Mouse (Mus musculus): ENCODE results near the gene Bcl2l11. TPM values are rescaled to one million over a fixed set of nuclear protein-coding genes. Genes with fewer than 3 reads are reported as not detected.
"Not testable (repeated sequence)": the region's sequence is repeated elsewhere in the genome, so short reads cannot be mapped to it uniquely, and the experiment has no call there.

Bcl2l11 gene
- total RNA-seq (2021): 1 to 10 TPM; 6.3 to 9.4 TPM

DNA sequence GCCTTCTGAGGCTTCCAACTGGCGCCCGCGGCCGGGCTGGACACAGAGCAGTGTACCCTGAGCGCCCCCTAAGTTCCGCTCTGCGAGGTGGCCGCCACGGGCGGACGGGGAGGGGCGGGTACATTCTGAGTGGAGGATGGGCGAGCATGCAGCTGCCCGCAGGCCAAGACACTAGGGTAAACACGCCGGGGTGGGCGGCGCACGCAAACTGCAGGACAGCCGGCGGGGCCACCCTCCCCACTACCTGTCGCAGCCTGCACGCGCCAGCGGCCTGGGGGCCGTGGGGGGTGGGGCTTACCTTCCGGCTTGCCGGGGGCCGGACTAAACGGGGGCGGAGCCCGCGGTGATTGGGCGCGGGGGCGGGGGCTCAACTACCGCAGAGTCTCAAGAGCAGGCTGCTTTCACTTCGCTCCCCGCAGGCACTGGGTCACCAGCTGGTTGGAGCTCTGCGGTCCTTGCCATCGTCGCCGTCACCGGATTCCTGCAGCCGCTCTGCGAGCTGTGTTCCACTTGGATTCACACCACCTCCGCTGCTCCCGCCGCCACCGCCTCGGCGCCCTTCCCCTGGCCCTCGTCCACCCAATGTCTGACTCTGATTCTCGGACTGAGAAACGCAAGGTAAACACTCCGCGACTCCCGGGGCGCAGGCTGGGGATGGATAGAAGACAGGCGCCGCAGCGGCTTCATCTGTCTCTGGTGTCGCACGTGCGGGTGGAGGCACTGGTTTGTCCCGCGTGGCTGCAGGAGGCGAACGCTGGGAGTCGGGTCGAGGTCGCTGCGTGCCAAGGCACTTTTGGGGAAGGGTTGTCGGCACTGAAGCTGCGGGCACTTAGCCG lies at the start of gene Bcl2l11:
TSS of gene Bcl2l11 (plus strand) at position 404 of the 836 bp plus-strand sequence.
- DNase-seq (ENCODE audit: low spot score in 2 of 2): peak; percentile 88 to 90
- intact Hi-C loops (cut with DNase I): no loop called here

DNA sequence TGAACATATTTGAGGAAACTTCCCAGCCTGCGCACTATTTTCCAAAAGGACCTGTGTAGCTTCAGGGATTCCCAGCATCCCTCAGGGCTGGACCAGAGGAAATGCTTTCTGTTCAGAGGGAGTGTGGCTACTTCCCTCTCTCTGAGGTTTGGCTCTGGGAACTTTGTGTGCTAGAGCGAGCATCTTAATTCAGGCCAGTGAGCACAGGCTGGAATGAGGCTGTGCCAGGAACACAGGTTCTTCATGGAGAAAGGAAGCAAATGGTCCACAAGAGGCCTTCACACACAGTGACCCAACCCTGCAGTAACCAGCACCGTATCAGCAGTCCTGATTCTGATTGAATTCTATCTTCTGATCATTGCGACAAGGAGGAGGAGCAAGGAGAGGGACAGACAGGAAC lies 48.9 kb upstream of the Bcl2l11 start:
- DNase-seq (ENCODE audit: low spot score in 2 of 2): no peak
- intact Hi-C loops (cut with DNase I): no loop called here

DNA sequence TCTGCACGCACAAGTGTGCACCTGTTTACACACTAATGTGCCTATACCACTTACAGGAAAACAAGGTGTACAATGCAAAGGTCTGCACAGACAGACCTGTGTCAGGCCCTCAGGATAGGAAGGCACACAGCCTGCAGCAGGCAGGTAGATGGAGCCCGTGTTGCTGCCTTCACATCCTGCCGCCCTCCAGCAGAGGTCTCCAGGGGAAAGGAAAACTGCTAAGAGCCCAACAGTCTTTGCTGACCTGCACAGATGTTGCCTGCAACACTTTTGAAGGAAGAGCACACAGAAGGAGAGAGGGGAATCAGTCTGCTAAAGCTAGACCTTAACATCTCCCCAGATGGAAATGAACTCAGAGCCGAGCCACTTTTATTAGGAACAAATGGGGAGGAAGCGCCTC lies 47.0 kb upstream of the Bcl2l11 start:
- DNase-seq (ENCODE audit: low spot score in 2 of 2): peak in 1 of 2 experiments; percentile 8
- intact Hi-C loops (cut with DNase I): no loop called here

DNA sequence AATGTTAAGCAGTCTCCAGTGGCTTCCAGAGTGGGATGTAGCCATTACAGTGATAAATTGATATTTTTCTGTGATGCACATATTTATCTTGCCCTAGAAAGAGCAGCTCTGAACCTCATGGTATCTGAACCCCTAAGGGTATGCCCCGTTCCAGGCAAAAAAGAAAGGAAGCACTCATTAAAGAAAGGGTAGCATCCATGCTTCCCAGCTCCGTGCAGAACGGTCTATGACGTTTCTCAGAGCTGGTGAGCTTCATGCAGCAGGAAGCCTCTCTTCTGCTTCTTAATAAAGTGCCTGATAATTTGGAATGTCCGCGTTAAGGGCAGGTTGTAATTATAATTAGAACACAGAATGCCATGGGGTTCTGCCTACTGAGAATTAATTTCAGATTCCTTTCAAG lies 46.5 kb upstream of the Bcl2l11 start:
- intact Hi-C loops (cut with DNase I): no loop called here
- no peak for DNase-seq (ENCODE audit: low spot score in 2 of 2)

DNA sequence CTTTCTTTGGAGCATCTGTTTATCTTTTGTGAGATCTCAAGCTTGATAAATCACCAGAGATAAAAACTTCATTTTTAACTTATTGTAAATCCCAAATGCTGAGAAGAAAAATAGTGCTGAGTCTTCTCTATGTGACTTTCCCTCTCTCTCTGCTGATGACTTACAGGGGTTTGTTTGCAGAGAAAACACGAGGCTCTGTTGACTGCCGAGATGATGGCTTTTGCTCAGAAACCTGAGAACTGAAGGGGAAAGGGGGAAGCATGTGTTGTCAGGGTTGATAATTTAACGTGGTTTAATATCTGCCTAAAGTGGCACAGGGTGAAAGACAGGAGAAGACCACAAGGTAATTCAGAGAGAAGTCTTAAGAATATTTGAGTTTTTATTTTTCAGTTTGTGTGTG lies 42.0 kb upstream of the Bcl2l11 start:
- intact Hi-C loops (cut with DNase I): no loop called here
- DNase-seq (ENCODE audit: low spot score in 2 of 2): no peak

DNA sequence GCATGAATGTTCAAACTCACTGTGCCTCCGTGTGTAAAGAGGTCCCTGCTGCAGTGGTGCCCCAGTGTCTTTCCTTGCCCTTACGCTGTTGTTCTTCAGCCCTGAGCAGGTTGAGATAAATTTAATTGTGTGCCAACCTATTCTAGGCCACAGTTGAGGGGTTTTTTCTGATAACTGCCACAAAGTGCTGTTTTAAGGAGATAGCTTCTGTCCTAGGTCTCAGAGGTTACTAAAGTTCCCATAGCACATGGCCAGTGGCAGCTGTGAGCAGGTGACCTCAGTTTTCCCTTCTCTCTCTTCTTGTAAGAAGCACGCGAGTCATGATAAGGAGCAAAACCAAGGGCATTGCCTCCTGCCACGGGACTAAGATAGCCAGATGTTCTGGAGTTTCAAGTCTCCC lies 41.2 kb upstream of the Bcl2l11 start:
- intact Hi-C loops (cut with DNase I): no loop called here
- DNase-seq (ENCODE audit: low spot score in 2 of 2): no peak

DNA sequence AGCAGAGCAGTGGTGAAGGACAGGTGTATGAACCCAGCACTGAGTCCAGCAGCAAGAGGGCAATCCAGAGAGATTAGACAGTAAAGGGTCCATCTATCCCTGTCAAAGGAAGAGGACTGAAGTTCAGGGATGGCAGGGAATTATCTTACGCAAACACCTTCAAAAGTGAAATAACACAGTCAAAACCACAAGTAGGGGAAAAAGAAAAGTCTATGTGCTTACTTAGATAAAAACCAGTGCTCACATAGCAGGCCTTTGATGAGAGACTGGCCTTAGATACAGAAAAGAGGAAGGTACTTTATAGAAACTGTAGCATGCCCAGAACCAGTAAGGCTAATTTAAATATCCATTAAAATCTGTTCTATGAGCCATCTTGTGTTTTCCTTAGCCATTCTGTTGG lies 40.4 kb upstream of the Bcl2l11 start:
- intact Hi-C loops (cut with DNase I): no loop called here
- DNase-seq (ENCODE audit: low spot score in 2 of 2): no peak

DNA sequence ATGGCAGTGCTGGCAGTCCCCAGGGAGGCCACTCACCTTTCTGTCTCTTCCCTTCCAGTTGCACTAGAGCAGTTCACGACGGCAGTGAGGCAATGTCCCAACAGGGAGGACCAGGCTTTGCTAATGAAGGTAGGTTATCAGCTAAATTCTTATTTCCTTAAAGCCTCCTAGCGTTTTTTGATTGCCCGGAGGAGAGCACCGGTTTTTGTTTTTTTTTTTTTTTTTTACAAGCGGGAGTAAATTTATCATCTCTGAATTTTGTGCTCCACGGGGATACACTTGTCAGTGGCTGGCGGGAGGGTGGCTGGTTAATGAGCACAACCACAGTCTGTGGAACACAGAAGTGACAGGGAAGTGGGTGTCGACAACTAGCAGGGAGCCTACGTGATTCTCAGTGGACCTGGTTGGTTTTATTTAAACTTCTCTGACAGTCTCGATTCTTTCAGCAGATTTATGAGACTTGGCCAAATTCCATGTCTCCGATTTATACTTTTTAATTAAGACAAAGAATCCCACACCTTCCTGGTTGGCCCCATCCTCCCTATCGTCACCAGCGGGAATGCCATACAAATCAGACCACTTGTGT lies 39.4 kb upstream of the Bcl2l11 start:
- peak; percentile 21 to 68 for DNase-seq (ENCODE audit: low spot score in 2 of 2)
- intact Hi-C loops (cut with DNase I): no loop called here

DNA sequence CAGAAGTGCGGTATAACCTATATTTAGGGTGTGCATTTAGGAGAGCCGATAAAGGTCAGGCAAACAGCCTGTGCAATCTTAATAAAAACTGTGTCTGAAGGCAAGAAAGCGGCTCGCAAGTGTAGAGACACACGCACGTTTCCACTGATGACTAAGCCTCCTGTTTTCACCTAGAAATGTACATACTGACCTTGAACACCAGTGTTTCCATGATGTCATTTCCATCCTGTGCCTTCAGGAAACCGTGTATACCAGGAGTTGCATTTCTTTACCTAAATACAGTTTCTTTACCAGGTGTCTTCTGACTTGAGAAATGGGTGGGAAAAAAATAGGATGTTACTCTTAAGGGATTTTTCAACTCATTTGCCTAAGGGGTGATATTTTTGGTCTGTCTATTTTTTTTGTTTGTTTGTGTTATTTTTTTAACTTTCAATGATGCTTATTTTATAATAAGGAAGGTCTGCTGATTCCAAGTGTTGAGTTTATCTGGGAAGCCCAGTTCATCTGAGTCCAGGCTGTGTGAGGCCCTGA lies 38.8 kb upstream of the Bcl2l11 start:
- intact Hi-C loops (cut with DNase I): no loop called here
- DNase-seq (ENCODE audit: low spot score in 2 of 2): no peak

DNA sequence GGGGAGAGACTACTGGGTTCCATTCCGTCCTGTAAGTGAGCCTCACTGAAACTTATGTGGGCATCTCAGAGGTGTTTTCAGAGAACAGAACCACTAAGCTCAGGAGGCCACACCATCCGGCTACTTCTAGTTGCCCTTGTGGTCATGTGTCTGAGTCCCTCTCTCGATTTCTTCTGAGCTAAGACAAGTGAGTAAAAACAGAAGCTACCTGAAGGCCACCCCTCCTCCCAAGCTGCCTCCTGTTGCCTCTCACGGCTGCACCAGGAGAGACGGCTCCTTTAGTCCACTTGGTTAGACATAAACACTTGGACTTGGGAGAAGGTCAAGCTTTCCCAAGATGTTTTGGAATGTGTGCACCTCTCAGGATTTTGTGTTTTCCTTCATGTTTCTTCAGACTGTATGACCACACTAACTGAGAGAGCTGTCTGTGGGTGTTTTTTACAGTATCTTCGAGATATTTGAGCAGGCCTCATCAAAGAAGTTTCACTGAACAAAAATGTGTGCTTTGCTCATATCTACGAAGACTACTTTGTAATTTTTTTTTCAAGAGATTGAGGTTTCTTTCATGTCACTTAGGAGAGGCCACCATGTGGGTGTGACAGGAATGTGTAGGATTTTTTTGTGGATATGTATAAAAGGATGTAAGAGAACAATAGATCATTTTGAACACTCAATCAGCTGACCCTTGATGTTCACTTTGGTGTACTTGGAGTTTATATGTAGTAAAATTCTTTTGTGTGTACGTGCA lies 37.9 kb upstream of the Bcl2l11 start:
- intact Hi-C loops (cut with DNase I): no loop called here
- DNase-seq (ENCODE audit: low spot score in 2 of 2): no peak

DNA sequence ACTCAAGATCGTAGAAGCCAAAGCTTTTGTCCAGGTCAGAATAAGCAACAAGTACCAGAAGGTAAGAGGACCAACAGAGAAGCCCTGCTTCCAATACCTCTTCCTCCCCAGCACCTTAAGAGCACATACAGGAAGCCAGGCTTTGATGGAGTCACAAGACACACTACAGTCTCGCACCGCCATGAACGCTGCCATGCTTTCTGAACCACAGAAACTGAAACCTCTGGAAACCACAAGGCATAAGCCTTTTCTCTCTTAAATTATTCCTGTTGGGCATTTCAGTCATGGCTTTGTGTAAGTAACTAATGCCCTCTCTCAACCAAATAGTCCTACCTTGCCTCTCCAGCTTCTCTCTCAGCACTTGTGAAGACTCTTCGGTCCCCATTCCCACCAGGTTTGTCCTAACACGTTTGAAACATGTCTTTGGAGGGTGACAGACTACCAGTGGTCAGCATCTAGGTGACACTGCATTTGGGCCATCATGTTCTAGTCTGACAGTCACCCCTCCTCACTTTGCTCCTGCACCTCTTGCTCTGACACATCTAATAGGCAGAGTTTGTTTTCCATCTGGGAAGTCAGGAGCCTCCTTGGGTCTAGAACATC lies 35.5 kb upstream of the Bcl2l11 start:
- intact Hi-C loops (cut with DNase I): no loop called here
- DNase-seq (ENCODE audit: low spot score in 2 of 2): no peak

DNA sequence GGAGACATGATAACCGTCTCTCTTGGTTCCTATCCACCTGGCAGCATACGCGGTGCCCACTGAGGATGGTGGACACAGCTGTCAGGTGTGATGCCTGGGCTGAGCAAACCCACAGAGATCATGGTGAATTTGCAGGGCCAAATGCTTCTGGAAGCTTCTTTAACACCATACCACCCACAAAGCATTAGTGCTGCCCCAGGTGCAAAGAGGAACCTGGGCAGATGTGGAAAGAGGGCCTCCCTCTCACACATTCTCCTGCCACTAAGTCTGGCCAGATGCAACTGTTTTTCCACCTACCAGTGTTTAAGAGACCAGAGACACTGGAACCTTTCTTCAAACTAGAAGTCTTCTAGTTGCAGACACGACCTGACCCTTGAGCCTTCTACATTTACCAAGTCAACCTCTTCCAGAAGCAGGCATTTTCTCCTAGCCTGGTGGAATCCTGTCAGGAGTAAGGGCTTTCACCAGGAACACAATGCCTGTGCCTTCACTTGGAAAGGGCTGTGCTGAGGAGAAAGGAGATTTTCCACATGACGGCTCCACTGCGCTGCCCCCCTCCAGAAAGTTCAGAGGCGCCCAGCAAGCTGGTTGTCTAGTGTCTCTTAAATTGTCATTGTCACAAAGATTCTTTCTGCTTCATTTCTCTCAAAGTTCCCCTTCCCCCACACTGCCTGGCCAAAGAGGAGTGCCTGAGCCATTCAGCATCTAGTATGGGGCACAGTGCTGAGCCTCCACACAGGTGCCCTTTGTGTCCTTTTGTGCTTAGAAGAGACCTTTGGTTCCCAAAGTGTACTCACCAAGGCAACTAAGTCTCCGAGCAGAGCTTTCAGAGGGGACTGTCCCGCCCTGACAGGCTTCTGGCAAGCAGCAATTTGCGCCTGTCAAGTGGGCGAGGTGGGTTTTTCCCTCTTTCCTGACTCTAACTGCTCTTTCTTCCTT lies 34.1 kb upstream of the Bcl2l11 start:
- no peak for DNase-seq (ENCODE audit: low spot score in 2 of 2)
- intact Hi-C loops (cut with DNase I): no loop called here

DNA sequence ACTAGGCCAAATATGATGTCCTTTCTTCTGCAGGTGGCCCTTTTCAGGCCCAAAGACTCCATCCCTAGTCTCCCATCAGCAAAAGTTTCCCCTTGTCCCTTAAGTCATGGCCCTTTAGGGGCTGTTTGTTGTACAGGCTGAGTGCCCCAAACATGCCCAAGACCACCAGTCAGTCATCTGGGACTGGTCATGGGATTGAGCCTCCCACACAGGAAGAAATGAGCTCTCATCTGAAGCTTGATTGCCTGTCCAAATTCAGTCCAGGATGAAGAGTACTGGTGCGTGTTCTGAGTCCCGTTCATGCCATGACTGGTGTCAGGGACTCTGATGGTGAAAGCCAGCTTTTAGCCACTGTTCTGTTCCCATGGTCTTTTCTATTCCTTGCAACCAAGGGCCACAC lies 33.4 kb upstream of the Bcl2l11 start:
- intact Hi-C loops (cut with DNase I): no loop called here
- DNase-seq (ENCODE audit: low spot score in 2 of 2): no peak

DNA sequence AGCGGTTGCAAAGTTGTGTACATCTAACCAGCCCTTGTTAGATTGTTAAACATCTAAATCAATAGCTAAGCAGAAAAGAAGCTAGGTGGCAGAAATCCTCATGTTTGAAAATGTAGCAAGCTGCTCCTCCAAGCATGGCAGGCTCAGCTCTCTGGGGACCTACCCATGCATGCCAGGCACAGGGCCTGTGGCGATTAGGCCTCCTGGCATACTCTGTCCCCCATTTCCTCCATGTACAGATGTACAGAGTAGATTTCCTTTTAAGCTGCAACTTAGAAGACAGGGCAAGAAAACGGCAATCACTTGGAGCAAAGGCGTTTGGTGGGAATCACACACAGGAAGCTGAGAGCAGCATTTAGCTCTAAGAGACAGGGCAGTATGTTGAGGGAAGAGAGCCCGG lies 31.6 kb upstream of the Bcl2l11 start:
- intact Hi-C loops (cut with DNase I): no loop called here
- DNase-seq (ENCODE audit: low spot score in 2 of 2): no peak

DNA sequence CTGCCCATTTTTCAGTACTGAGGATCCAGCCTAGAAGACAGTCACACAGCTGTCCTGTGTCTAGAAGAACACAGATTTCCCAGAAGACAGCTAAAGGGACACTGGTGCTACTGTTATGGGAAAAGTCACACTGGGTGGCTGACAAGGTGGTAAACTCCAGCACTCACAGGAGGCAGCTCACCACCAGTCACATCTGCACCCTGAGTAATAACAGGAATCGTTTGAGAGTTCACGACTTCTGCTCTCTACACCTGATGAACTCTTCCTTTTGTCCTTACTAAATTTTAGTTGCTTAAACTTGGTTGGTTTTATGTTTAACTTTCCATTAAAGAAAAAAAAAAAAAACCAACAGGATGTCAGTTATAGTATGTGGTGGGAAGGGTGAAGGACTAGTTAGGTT lies 31.2 kb upstream of the Bcl2l11 start:
- no peak for DNase-seq (ENCODE audit: low spot score in 2 of 2)
- intact Hi-C loops (cut with DNase I): no loop called here

DNA sequence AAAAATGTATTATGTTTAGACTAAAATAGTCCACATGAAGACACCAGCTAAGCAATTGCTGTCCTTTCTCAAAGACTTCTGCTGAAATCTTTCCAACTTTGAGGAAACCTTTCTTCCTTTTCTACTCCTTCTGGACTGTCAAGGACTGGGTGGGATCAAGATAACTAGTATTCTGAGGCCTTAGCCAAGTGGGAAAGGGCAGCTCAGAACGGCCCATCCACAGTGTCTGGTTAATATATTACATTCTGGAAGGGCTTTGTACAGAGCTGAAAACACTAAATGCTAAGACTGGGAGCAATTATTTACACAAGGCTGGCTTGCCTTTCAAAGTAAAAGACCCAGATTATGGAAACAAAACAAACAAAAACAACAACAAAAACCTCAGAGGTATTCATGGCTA lies 30.6 kb upstream of the Bcl2l11 start:
- intact Hi-C loops (cut with DNase I): no loop called here
- no peak for DNase-seq (ENCODE audit: low spot score in 2 of 2)

DNA sequence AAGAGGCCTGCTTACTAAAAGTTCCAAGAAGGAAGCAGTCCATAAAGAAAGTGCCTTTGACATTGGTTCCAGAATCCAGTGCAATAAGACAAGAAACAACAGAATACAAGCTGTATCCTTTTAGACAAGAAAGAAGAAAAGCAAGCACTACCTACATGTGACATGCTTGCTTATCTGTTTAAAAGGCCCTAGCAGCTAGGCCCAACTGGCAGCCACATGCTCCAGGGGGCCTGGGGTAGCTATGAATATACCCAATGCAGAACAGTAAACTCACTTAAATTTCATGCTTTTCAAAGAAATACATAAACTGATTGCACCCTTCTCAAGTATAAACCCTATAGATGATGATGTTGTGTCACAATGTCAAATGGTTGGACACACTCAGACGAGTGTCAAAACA lies 29.8 kb upstream of the Bcl2l11 start:
- DNase-seq (ENCODE audit: low spot score in 2 of 2): no peak

DNA sequence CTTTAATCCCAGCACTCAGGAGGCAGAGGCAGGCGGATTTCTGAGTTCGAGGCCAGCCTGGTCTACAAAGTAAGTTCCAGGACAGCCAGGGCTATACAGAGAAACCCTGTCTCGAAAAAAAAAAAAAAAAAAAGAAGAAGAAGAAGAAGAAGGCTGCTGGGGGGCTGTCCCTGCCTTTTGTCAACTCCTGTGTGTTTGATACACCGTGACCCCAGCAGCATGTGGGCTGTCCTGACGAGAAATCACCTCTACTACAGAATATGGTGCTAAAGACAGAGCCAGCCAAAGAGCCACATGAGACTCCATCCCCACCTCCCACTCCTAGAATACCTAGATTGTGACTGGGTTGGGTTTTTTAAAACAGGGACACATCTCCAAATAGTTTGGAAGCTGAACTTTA lies 27.7 kb upstream of the Bcl2l11 start:
- intact Hi-C loops (cut with DNase I); DNase-seq (ENCODE audit: low spot score in 2 of 2): not testable (repeated sequence)

More for the DNA sequence above, 29.8 kb upstream of the Bcl2l11 start:
- intact Hi-C loops (cut with DNase I): no loop called here

DNA sequence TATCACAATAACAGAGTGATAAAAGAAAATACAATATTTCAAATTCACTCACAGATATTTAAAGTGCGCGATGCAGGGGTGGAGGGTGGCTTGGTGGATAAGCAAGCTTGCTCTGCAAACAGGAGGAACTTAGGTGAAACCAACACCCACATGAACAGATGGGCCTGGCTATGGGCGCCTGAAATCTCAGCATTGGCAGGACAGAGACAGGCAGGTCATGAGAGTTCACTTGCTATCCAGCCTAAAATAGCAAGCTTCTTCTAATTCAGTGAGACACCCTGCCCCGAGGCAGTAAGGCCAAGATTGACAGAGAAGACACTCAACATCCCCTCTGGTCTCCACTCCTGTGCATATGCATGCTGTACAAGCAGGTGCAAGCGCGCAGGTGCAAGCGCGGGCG lies 23.8 kb upstream of the Bcl2l11 start:
- DNase-seq (ENCODE audit: low spot score in 2 of 2): no peak
- intact Hi-C loops (cut with DNase I): no loop called here

Data from left cerebral cortex, postnatal 25 days (tissue).